Mouse (Mus musculus): ENCODE data around the gene Vsx1. TPM values are rescaled to one million over a fixed set of nuclear protein-coding genes. Genes with fewer than 3 reads are reported as not detected.

Gene Vsx1
- polyA plus RNA-seq, 1 experiment = not detected

DNA sequence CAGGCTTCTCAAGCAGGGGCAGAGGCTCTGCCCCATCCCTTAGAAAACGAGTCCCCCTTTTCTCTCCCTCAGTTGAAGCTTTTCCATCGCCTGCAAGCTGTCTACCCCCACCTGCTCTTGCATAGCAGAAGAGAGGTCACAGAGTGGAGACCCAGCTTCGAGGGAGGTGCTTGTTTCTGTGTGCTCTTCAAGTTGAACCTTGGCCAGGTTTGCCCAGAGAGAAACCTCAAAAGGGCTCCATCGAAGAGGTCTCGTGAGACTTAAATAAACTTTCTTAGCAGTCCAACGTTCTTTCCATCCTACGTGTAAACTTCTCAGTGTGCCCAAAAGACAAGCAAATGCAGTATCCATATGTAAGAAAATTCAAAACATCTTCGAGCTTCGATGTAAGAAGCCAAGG lies 37.8 kb downstream of the Vsx1 start:
- H3K36me3 ChIP-seq (ENCODE audit: control insufficient read depth, insufficient read depth, low read length) = no peaks in the 10 kb centered on the region
- H3K27me3 ChIP-seq (ENCODE audit: control insufficient read depth, insufficient read depth, low read length) = no peaks in the 10 kb centered on the region
- H3K4me1 ChIP-seq (ENCODE audit: control insufficient read depth, insufficient read depth, low read length) = no peaks in the 10 kb centered on the region; the same call in none of the 2 replicates
- no peak for TF ChIP-seq CTCF (IDR thresholded peaks at IDR 0.05; ENCODE audit: control insufficient read depth, insufficient read depth, insufficient replicate concordance, low read depth, low read length)
- no peak for TF ChIP-seq POLR2A (IDR thresholded peaks at IDR 0.05; ENCODE audit: control insufficient read depth, low read depth, low read length)
- H3K4me3 ChIP-seq (ENCODE audit: control insufficient read depth, low read depth, low read length) = no peak overlapping the region
- H3K27ac ChIP-seq (ENCODE audit: control insufficient read depth, insufficient read depth, low read depth, low read length) = no peak overlapping the region

DNA sequence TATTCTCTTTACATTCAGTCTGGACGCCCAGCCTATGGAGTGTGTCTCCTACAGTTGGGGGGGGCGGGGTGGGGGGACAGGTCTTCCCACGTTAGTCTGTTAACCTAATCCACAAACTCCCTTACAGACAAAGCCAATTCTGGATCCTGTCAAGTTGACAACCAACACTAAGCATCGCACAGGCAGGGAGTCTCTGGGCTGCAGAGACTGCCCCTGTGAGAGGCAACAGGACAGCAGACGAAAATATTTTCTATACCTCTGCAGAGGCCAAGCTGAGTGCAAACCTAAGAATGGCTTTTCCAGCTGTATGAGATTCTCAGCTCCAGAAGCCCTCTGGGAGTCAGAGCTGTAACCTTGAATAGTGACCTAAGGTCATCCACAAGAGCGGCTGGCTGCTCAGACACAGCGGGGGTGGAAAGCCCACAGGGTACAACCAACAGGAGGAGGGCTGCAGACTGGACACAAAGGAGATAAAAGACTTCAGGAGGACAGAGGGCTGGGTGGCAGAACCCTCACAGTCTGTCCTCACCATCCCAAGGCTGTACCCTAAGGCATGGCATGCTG lies 38.6 kb downstream of the Vsx1 start:
- no peak overlapping the region for H3K4me3 ChIP-seq (ENCODE audit: control insufficient read depth, low read depth, low read length)
- no peaks in the 10 kb centered on the region for H3K27me3 ChIP-seq (ENCODE audit: control insufficient read depth, insufficient read depth, low read length)
- TF ChIP-seq POLR2A (IDR thresholded peaks at IDR 0.05; ENCODE audit: control insufficient read depth, low read depth, low read length) = no peak
- H3K36me3 ChIP-seq (ENCODE audit: control insufficient read depth, insufficient read depth, low read length) = no peaks in the 10 kb centered on the region
- H3K4me1 ChIP-seq (ENCODE audit: control insufficient read depth, insufficient read depth, low read length) = no peaks in the 10 kb centered on the region; the same call in none of the 2 replicates
- no peak overlapping the region for H3K27ac ChIP-seq (ENCODE audit: control insufficient read depth, insufficient read depth, low read depth, low read length)

DNA sequence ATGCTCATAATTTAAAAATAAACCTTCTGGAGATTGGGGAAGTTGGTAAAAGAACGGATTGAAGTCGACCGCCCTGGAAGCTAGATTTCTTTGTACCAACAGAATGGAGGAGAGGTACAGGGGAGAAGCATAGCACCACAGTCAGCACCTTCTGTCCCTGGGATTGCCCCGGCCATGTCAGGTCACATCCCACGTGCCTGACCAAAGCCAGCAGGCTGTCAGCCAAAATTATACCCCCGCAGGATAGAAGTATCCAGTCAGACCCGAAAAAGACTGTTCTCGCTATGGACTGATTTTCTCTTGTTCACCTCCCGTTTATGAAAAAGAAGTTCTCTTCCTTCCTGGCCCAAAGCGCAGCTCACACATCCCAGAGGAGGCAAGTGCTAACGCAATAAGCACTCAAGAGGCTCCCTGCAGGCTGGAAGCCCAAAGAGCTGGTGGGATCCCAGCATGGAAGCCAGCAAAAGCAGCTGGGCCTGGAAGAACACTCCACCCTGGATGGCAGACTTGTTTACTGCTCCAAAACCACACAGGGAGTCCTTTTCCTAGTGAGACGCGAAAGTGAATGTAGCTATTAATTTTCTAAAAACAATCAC lies 40.8 kb downstream of the Vsx1 start:
- peak overlapping the region; percentile 49 for H3K27ac ChIP-seq (ENCODE audit: control insufficient read depth, insufficient read depth, low read depth, low read length)

DNA sequence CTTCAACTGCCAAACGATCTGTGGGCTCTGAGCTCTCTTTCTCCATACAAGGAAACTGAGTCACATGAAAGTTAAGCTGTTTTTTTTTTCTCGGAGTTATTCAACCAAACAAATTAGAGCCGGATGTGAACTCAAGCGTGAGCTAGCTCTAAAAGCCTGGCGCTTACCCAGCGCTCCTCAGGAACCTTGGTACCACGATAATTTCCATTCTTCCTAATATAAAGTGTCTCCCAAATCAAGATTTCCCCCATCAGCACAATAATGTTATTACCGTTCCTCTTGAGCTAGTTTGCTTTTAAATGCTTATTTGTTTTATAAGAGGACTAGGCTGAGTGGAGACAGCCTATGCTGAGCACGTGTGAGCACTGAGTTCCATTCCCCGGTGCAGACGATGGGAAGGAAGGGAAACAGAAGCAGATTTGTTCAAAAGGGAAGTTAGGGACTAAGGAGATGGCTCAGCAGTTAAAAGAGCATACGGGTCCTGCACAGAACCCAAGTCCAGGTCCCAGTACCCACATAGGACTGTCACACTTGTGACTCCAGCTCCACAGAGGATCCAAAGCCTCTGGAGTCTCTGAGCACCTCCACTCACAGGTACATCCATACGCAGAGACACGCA lies 41.4 kb downstream of the Vsx1 start:
- H3K4me1 ChIP-seq (ENCODE audit: control insufficient read depth, insufficient read depth, low read length) = peaks cover 5% of the 10 kb centered on the region
- peak overlapping the region; percentile 30; the same call in 1 of the 2 replicates for H3K27ac ChIP-seq (ENCODE audit: control insufficient read depth, insufficient read depth, low read depth, low read length)
- H3K4me3 ChIP-seq (ENCODE audit: control insufficient read depth, low read depth, low read length) = no peak overlapping the region
- H3K36me3 ChIP-seq (ENCODE audit: control insufficient read depth, insufficient read depth, low read length) = no peaks in the 10 kb centered on the region
- TF ChIP-seq CTCF (IDR thresholded peaks at IDR 0.05; ENCODE audit: control insufficient read depth, insufficient read depth, insufficient replicate concordance, low read depth, low read length) = no peak
- TF ChIP-seq POLR2A (IDR thresholded peaks at IDR 0.05; ENCODE audit: control insufficient read depth, low read depth, low read length) = no peak
- H3K27me3 ChIP-seq (ENCODE audit: control insufficient read depth, insufficient read depth, low read length) = no peaks in the 10 kb centered on the region

More for the DNA sequence above, 40.8 kb downstream of the Vsx1 start:
- TF ChIP-seq CTCF (IDR thresholded peaks at IDR 0.05; ENCODE audit: control insufficient read depth, insufficient read depth, insufficient replicate concordance, low read depth, low read length) (no peak), POLR2A (IDR thresholded peaks at IDR 0.05; ENCODE audit: control insufficient read depth, low read depth, low read length) (no peak)
- Histone ChIP-seq H3K4me3 (ENCODE audit: control insufficient read depth, low read depth, low read length) (no peak overlapping the region), H3K27me3 (ENCODE audit: control insufficient read depth, insufficient read depth, low read length) (no peaks in the 10 kb centered on the region), H3K4me1 (ENCODE audit: control insufficient read depth, insufficient read depth, low read length) (peaks cover 5% of the 10 kb centered on the region), H3K36me3 (ENCODE audit: control insufficient read depth, insufficient read depth, low read length) (no peaks in the 10 kb centered on the region)

DNA sequence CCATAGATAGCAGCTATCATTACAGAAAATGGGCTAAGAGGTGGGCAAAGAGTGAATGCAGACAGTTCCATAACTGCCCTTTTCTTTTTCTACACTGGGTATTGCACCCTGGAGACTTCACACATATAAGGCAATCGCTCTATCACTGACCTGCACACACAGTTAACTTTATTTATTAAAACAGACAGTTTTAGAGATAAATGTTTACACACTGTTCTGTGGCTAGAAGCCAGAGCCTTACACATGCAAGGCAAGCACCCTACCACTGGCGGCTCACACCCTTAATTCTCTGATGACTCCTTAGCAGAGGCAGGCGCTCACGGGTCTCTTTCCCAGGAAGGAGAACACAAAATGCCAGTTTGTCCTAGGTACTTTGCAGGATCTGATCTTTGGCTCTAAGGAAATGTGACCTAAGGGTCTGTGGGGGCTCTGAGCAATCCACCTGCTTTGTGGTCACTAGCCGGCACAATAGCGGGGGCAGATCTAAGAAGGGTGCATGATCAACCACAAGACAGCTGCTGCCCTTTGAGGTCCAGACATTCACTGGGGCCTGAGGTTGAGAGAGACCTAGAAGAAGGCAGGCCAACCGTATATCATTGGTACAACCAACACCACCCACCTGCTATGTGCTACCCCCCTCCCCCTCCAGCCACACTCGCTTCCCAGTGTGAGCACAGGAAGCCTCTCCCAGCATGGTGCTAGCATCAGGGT lies 42.6 kb downstream of the Vsx1 start:
- H3K27ac ChIP-seq (ENCODE audit: control insufficient read depth, insufficient read depth, low read depth, low read length) = no peak overlapping the region
- peaks cover 5% of the 10 kb centered on the region for H3K4me1 ChIP-seq (ENCODE audit: control insufficient read depth, insufficient read depth, low read length)
- no peaks in the 10 kb centered on the region for H3K27me3 ChIP-seq (ENCODE audit: control insufficient read depth, insufficient read depth, low read length)
- H3K36me3 ChIP-seq (ENCODE audit: control insufficient read depth, insufficient read depth, low read length) = no peaks in the 10 kb centered on the region
- no peak overlapping the region for H3K4me3 ChIP-seq (ENCODE audit: control insufficient read depth, low read depth, low read length)
- no peak for TF ChIP-seq POLR2A (IDR thresholded peaks at IDR 0.05; ENCODE audit: control insufficient read depth, low read depth, low read length)
- TF ChIP-seq CTCF (IDR thresholded peaks at IDR 0.05; ENCODE audit: control insufficient read depth, insufficient read depth, insufficient replicate concordance, low read depth, low read length) = no peak

DNA sequence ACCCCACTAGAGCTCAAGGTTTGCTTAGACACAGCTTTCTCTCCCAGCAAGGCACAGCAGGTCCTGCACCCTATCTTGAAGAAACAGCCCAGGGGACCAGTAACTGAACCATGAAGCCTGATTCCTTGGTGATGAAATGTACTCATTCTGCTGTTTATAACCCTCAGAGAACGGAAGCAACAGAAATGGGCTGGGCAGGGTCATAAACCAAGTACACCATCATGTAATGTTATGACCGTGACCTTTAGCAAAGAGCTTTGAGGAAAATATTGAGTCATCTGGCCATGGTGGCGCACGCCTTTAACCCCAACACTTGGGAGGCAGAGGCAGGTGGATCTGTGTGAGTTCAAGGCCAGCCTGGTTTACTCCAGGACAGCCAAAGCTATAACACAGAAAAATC lies 43.9 kb downstream of the Vsx1 start:
- no peak for TF ChIP-seq CTCF (IDR thresholded peaks at IDR 0.05; ENCODE audit: control insufficient read depth, insufficient read depth, insufficient replicate concordance, low read depth, low read length)
- no peak for TF ChIP-seq POLR2A (IDR thresholded peaks at IDR 0.05; ENCODE audit: control insufficient read depth, low read depth, low read length)
- Histone ChIP-seq H3K27ac (ENCODE audit: control insufficient read depth, insufficient read depth, low read depth, low read length) (no peak overlapping the region), H3K27me3 (ENCODE audit: control insufficient read depth, insufficient read depth, low read length) (no peaks in the 10 kb centered on the region), H3K36me3 (ENCODE audit: control insufficient read depth, insufficient read depth, low read length) (no peaks in the 10 kb centered on the region), H3K4me1 (ENCODE audit: control insufficient read depth, insufficient read depth, low read length) (peaks cover 5% of the 10 kb centered on the region), H3K4me3 (ENCODE audit: control insufficient read depth, low read depth, low read length) (no peak overlapping the region)

DNA sequence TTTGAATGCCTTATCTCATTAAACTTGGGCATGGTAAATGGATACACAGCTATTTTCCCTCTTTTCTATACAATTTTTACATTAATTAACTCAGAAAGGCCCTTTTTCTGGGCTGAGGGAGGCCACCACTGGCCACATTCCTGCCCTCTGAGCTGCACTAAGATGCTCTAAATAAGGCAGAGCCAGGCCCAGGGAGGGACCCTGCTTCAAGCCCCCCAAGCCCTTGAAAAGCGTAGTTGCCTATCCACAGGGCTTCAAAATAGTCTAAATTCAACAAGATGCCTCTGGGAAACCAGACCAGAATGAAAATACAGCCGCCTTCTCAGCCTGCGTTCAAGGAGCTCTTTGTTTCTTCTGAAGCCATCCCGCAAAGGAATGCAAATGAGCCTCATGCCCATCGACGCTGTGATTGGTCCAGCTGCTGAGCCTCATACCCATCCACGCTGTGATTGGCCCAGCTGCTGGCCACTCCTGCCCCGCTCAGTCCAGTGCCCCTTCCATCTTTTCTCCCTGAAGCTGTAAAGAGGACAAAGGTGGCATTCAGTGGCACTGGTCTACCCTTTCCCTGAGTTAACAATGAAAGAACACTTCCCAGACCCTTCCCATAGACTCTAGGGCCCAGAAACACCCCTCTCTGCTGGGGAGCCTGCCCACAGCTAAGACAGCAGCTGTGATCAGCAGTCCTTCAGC lies 45.3 kb downstream of the Vsx1 start:
- Histone ChIP-seq H3K27me3 (ENCODE audit: control insufficient read depth, insufficient read depth, low read length) (no peaks in the 10 kb centered on the region), H3K27ac (ENCODE audit: control insufficient read depth, insufficient read depth, low read depth, low read length) (no peak overlapping the region), H3K36me3 (ENCODE audit: control insufficient read depth, insufficient read depth, low read length) (no peaks in the 10 kb centered on the region), H3K4me1 (ENCODE audit: control insufficient read depth, insufficient read depth, low read length) (peaks cover 5% of the 10 kb centered on the region), H3K4me3 (ENCODE audit: control insufficient read depth, low read depth, low read length) (no peak overlapping the region)
- TF ChIP-seq CTCF (IDR thresholded peaks at IDR 0.05; ENCODE audit: control insufficient read depth, insufficient read depth, insufficient replicate concordance, low read depth, low read length) (no peak), POLR2A (IDR thresholded peaks at IDR 0.05; ENCODE audit: control insufficient read depth, low read depth, low read length) (no peak)

Measured in testis, adult 2 months (tissue).